Mouse (Mus musculus) kidney, adult 2 months (tissue): ENCODE results near the gene Rcan2.

Source experiments
- CTCF ChIP-seq: fragments of 200-500 bp; conservative IDR thresholded peaks from 2 replicates; pipeline ENCODE4 v1.5.1; 2011; ENCODE audit warnings: low read depth, mild to moderate bottlenecking, control low read depth, low read length, moderate library complexity, mixed read lengths; ENCODE audit not compliant: insufficient read depth, insufficient read length
- POLR2A ChIP-seq: fragments of 200-500 bp; IDR thresholded peaks from one replicate; pipeline ENCODE4 v1.6.1; 2011; ENCODE audit warnings: low read depth, low read length, control low read depth

DNA sequence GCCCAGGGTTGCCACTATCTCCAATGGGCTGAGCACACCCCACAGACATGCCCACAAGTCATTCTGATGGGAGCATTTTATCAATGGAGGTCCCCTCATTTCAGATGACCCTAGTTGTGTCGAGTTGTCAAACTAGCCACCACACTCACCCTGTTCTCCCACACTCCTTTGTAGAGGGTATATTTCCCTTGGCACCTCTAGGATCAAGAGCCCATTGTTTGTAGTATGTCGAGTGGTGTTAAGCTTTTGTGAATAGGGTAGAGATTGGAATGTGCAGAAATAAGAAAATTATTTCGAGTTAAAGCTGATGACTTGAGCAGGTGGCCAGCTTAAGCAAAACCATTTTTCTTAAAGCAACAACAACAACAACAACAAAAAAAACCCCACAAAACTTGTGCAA, 47.8 kb downstream of the Rcan2 start:
- TF ChIP-seq CTCF (no peak), POLR2A (no peak)
